Mouse (Mus musculus) cerebellum, adult 18-20 months (tissue): Measurements from ENCODE around the gene Prkar2a.

Experiments
- DNase-seq, 2 experiments: peaks; one replicate each; pipeline ENCODE4 v3.0.0; 2021

Prkar2a gene

GRCm38 (mm10) chr9:108692226-108693041 lies 3.3 kb downstream of the Prkar2a start:
- DNase-seq: peak; percentile 70 to 71

- DNase-seq: no peak
These were observed 4.8 kb downstream of the Prkar2a start for GRCm38 (mm10) chr9:108693946-108694345.

GRCm38 (mm10) chr9:108694533-108694932 lies 5.4 kb downstream of the Prkar2a start:
- DNase-seq: no peak

- no peak for DNase-seq
These were observed 13.4 kb downstream of the Prkar2a start for GRCm38 (mm10) chr9:108702476-108702875.

- no peak for DNase-seq
These were observed 14.4 kb downstream of the Prkar2a start for GRCm38 (mm10) chr9:108703373-108704110.

GRCm38 (mm10) chr9:108704591-108704990 lies 15.5 kb downstream of the Prkar2a start:
- DNase-seq: no peak

- no peak for DNase-seq
These were observed 18.1 kb downstream of the Prkar2a start for GRCm38 (mm10) chr9:108707212-108707611.

- no peak for DNase-seq
These were observed 19.7 kb downstream of the Prkar2a start for GRCm38 (mm10) chr9:108708833-108709232.

- no peak for DNase-seq
These were observed 21.7 kb downstream of the Prkar2a start for GRCm38 (mm10) chr9:108710767-108711166.

- no peak for DNase-seq
These were observed 27.1 kb downstream of the Prkar2a start for GRCm38 (mm10) chr9:108716199-108716598.

GRCm38 (mm10) chr9:108723751-108724150 lies 34.6 kb downstream of the Prkar2a start:
- DNase-seq: no peak

- no peak for DNase-seq
These were observed 37.0 kb downstream of the Prkar2a start for GRCm38 (mm10) chr9:108726116-108726515.

- DNase-seq: no peak
These were observed 39.9 kb downstream of the Prkar2a start for GRCm38 (mm10) chr9:108729050-108729449.

GRCm38 (mm10) chr9:108732462-108732861 lies 43.3 kb downstream of the Prkar2a start:
- no peak for DNase-seq

GRCm38 (mm10) chr9:108734626-108735025 lies 45.5 kb downstream of the Prkar2a start:
- DNase-seq: no peak

- DNase-seq: no peak
These were observed 50.1 kb downstream of the Prkar2a start for GRCm38 (mm10) chr9:108739239-108739638.

- DNase-seq: no peak
These were observed 50.9 kb downstream of the Prkar2a start for GRCm38 (mm10) chr9:108740062-108740461.

- no peak for DNase-seq
These were observed 52.9 kb downstream of the Prkar2a start for GRCm38 (mm10) chr9:108742048-108742447.

GRCm38 (mm10) chr9:108746876-108747499 lies 57.9 kb downstream of the Prkar2a start:
- no peak for DNase-seq

GRCm38 (mm10) chr9:108747694-108748093 lies 58.6 kb downstream of the Prkar2a start:
- DNase-seq: no peak

- no peak for DNase-seq
These were observed 59.6 kb downstream of the Prkar2a start for GRCm38 (mm10) chr9:108748600-108749183.

GRCm38 (mm10) chr9:108750616-108751015 lies 61.5 kb downstream of the Prkar2a start:
- no peak for DNase-seq
